Mouse (Mus musculus): ENCODE measurements around the gene D17Wsu92e.

D17Wsu92e gene

GRCm38 (mm10) chr17:27748123-27748522 is 72.3 kb downstream of the D17Wsu92e start:
- DNase-seq (ENCODE audit: extremely low spot score, low read depth, low spot score), result no peak

GRCm38 (mm10) chr17:27746446-27746845 is 74.0 kb downstream of the D17Wsu92e start:
- no peak for DNase-seq (ENCODE audit: extremely low spot score, low read depth, low spot score)

- no peak for DNase-seq (ENCODE audit: extremely low spot score, low read depth, low spot score)
Observed at GRCm38 (mm10) chr17:27740961-27741360, 79.5 kb downstream of the D17Wsu92e start.

- DNase-seq (ENCODE audit: extremely low spot score, low read depth, low spot score), result no peak
Observed at GRCm38 (mm10) chr17:27734344-27735073, 85.9 kb downstream of the D17Wsu92e start.

- DNase-seq (ENCODE audit: extremely low spot score, low read depth, low spot score), result no peak
Observed at GRCm38 (mm10) chr17:27732694-27733093, 87.8 kb downstream of the D17Wsu92e start.

GRCm38 (mm10) chr17:27732152-27732551 is 88.3 kb downstream of the D17Wsu92e start:
- no peak for DNase-seq (ENCODE audit: extremely low spot score, low read depth, low spot score)

GRCm38 (mm10) chr17:27728770-27729169 is 91.7 kb downstream of the D17Wsu92e start, which contains the start of gene Spdef:
Gene Spdef, minus strand, starts transcription at chr17:27728955.
- no peak for DNase-seq (ENCODE audit: extremely low spot score, low read depth, low spot score)

- no peak for DNase-seq (ENCODE audit: extremely low spot score, low read depth, low spot score)
Observed at GRCm38 (mm10) chr17:27726527-27726926, 93.9 kb downstream of the D17Wsu92e start.

GRCm38 (mm10) chr17:27725412-27725811 is 95.0 kb downstream of the D17Wsu92e start:
- no peak for DNase-seq (ENCODE audit: extremely low spot score, low read depth, low spot score)

- DNase-seq (ENCODE audit: extremely low spot score, low read depth, low spot score), result no peak
Observed at GRCm38 (mm10) chr17:27725011-27725410, 95.4 kb downstream of the D17Wsu92e start.

GRCm38 (mm10) chr17:27724327-27724726 is 96.1 kb downstream of the D17Wsu92e start:
- DNase-seq (ENCODE audit: extremely low spot score, low read depth, low spot score), result no peak

GRCm38 (mm10) chr17:27721125-27721664 is 99.3 kb downstream of the D17Wsu92e start:
- no peak for DNase-seq (ENCODE audit: extremely low spot score, low read depth, low spot score)

- DNase-seq (ENCODE audit: extremely low spot score, low read depth, low spot score), result no peak
Observed at GRCm38 (mm10) chr17:27720326-27720725, 100.1 kb downstream of the D17Wsu92e start.

GRCm38 (mm10) chr17:27719663-27720062 is 100.8 kb downstream of the D17Wsu92e start:
- no peak for DNase-seq (ENCODE audit: extremely low spot score, low read depth, low spot score)

GRCm38 (mm10) chr17:27718250-27718649 is 102.2 kb downstream of the D17Wsu92e start:
- no peak for DNase-seq (ENCODE audit: extremely low spot score, low read depth, low spot score)

- DNase-seq (ENCODE audit: extremely low spot score, low read depth, low spot score), result no peak
Observed at GRCm38 (mm10) chr17:27716804-27717203, 103.6 kb downstream of the D17Wsu92e start.

GRCm38 (mm10) chr17:27712832-27713231 is 107.6 kb downstream of the D17Wsu92e start:
- no peak for DNase-seq (ENCODE audit: extremely low spot score, low read depth, low spot score)

- DNase-seq (ENCODE audit: extremely low spot score, low read depth, low spot score), result no peak
Observed at GRCm38 (mm10) chr17:27709650-27710049, 110.8 kb downstream of the D17Wsu92e start.

GRCm38 (mm10) chr17:27707954-27708661 is 112.3 kb downstream of the D17Wsu92e start:
- DNase-seq (ENCODE audit: extremely low spot score, low read depth, low spot score), result peak; percentile 31

- no peak for DNase-seq (ENCODE audit: extremely low spot score, low read depth, low spot score)
Observed at GRCm38 (mm10) chr17:27705661-27706060, 114.8 kb downstream of the D17Wsu92e start.

GRCm38 (mm10) chr17:27703961-27704621 is 116.4 kb downstream of the D17Wsu92e start:
- no peak for DNase-seq (ENCODE audit: extremely low spot score, low read depth, low spot score)
